Mouse (Mus musculus): ENCODE measurements around the gene Dnah8.
A peak's percentile ranks its signal among the peaks of the same experiment; 100 is the strongest.

Dnah8 gene

GRCm38 (mm10) chr17:30752370-30752818, 128.2 kb downstream of the Dnah8 start:
- H3K4me3 ChIP-seq (replicated peaks; ENCODE audit: low read length): no peak overlapping the region
- peaks cover 94% of the 10 kb centered on the region for H3K36me3 ChIP-seq (ENCODE audit: insufficient read depth, low read length)
- no peaks in the 10 kb centered on the region for H3K27me3 ChIP-seq (ENCODE audit: insufficient read depth, low read length)
- peaks cover 6% of the 10 kb centered on the region for H3K9me3 ChIP-seq (ENCODE audit: low read length)
- TF ChIP-seq CTCF (conservative IDR thresholded peaks at IDR 0.05; ENCODE audit: low read length): no peak
- TF ChIP-seq NANOG (IDR thresholded peaks at IDR 0.05; ENCODE audit: borderline replicate concordance, low read length): no peak
- TF ChIP-seq POU5F1 (IDR thresholded peaks at IDR 0.05; ENCODE audit: borderline replicate concordance, low read length): no peak
- peaks cover 13% of the 10 kb centered on the region for H3K4me1 ChIP-seq (replicated peaks; ENCODE audit: low read depth, low read length)

- Histone ChIP-seq H3K27me3 (ENCODE audit: insufficient read depth, low read length) (no peaks in the 10 kb centered on the region), H3K4me3 (replicated peaks; ENCODE audit: low read length) (no peak overlapping the region), H3K4me1 (replicated peaks; ENCODE audit: low read depth, low read length) (peaks cover 13% of the 10 kb centered on the region), H3K36me3 (ENCODE audit: insufficient read depth, low read length) (peaks cover 94% of the 10 kb centered on the region), H3K9me3 (ENCODE audit: low read length) (peaks cover 6% of the 10 kb centered on the region)
- TF ChIP-seq POU5F1 (IDR thresholded peaks at IDR 0.05; ENCODE audit: borderline replicate concordance, low read length) (no peak), CTCF (conservative IDR thresholded peaks at IDR 0.05; ENCODE audit: low read length) (no peak), NANOG (IDR thresholded peaks at IDR 0.05; ENCODE audit: borderline replicate concordance, low read length) (no peak)
These were observed 129.0 kb downstream of the Dnah8 start for GRCm38 (mm10) chr17:30753201-30753600.

GRCm38 (mm10) chr17:30756771-30757170, 132.6 kb downstream of the Dnah8 start:
- peak; percentile 97 for TF ChIP-seq CTCF (conservative IDR thresholded peaks at IDR 0.05; ENCODE audit: low read length)
- no peak for TF ChIP-seq POU5F1 (IDR thresholded peaks at IDR 0.05; ENCODE audit: borderline replicate concordance, low read length)
- TF ChIP-seq NANOG (IDR thresholded peaks at IDR 0.05; ENCODE audit: borderline replicate concordance, low read length): no peak

GRCm38 (mm10) chr17:30760307-30760706, 136.2 kb downstream of the Dnah8 start:
- Histone ChIP-seq H3K4me3 (replicated peaks; ENCODE audit: low read length) (no peak overlapping the region), H3K4me1 (replicated peaks; ENCODE audit: low read depth, low read length) (no peaks in the 10 kb centered on the region), H3K9me3 (ENCODE audit: low read length) (peaks cover 19% of the 10 kb centered on the region), H3K36me3 (ENCODE audit: insufficient read depth, low read length) (peaks cover 92% of the 10 kb centered on the region), H3K27me3 (ENCODE audit: insufficient read depth, low read length) (no peaks in the 10 kb centered on the region)
- TF ChIP-seq NANOG (IDR thresholded peaks at IDR 0.05; ENCODE audit: borderline replicate concordance, low read length) (no peak), CTCF (conservative IDR thresholded peaks at IDR 0.05; ENCODE audit: low read length) (peak; percentile 99), POU5F1 (IDR thresholded peaks at IDR 0.05; ENCODE audit: borderline replicate concordance, low read length) (no peak)

More at GRCm38 (mm10) chr17:30756771-30757170, 132.6 kb downstream of the Dnah8 start:
- Histone ChIP-seq H3K36me3 (ENCODE audit: insufficient read depth, low read length) (peaks cover 95% of the 10 kb centered on the region), H3K4me3 (replicated peaks; ENCODE audit: low read length) (no peak overlapping the region), H3K4me1 (replicated peaks; ENCODE audit: low read depth, low read length) (no peaks in the 10 kb centered on the region), H3K27me3 (ENCODE audit: insufficient read depth, low read length) (no peaks in the 10 kb centered on the region), H3K9me3 (ENCODE audit: low read length) (peaks cover 19% of the 10 kb centered on the region)

- Histone ChIP-seq H3K4me3 (replicated peaks; ENCODE audit: low read length) (no peak overlapping the region), H3K4me1 (replicated peaks; ENCODE audit: low read depth, low read length) (no peaks in the 10 kb centered on the region), H3K9me3 (ENCODE audit: low read length) (peaks cover 4% of the 10 kb centered on the region; the same call in 1 of the 2 replicates), H3K36me3 (ENCODE audit: insufficient read depth, low read length) (peaks cover 91% of the 10 kb centered on the region), H3K27me3 (ENCODE audit: insufficient read depth, low read length) (no peaks in the 10 kb centered on the region)
- no peak for TF ChIP-seq NANOG (IDR thresholded peaks at IDR 0.05; ENCODE audit: borderline replicate concordance, low read length)
- TF ChIP-seq CTCF (conservative IDR thresholded peaks at IDR 0.05; ENCODE audit: low read length): no peak
- no peak for TF ChIP-seq POU5F1 (IDR thresholded peaks at IDR 0.05; ENCODE audit: borderline replicate concordance, low read length)
These were observed 140.1 kb downstream of the Dnah8 start for GRCm38 (mm10) chr17:30764276-30764675.

GRCm38 (mm10) chr17:30774416-30774815, 150.3 kb downstream of the Dnah8 start:
- peaks cover 91% of the 10 kb centered on the region for H3K36me3 ChIP-seq (ENCODE audit: insufficient read depth, low read length)
- H3K4me1 ChIP-seq (replicated peaks; ENCODE audit: low read depth, low read length): peaks cover 6% of the 10 kb centered on the region; the same call in 1 of the 2 replicates
- no peaks in the 10 kb centered on the region for H3K27me3 ChIP-seq (ENCODE audit: insufficient read depth, low read length)
- TF ChIP-seq NANOG (IDR thresholded peaks at IDR 0.05; ENCODE audit: borderline replicate concordance, low read length) (no peak), CTCF (conservative IDR thresholded peaks at IDR 0.05; ENCODE audit: low read length) (peak; percentile 13; the same call in 1 of the 2 replicates)
- no peak overlapping the region for H3K4me3 ChIP-seq (replicated peaks; ENCODE audit: low read length)
- H3K9me3 ChIP-seq (ENCODE audit: low read length): 0 out of 2 replicates have a peak, but pooled peaks cover 2% of the 10 kb centered on the region

- Histone ChIP-seq H3K9me3 (ENCODE audit: low read length) (0 out of 2 replicates have a peak, but pooled peaks cover 3% of the 10 kb centered on the region), H3K36me3 (ENCODE audit: insufficient read depth, low read length) (peaks cover 91% of the 10 kb centered on the region), H3K4me3 (replicated peaks; ENCODE audit: low read length) (no peak overlapping the region), H3K4me1 (replicated peaks; ENCODE audit: low read depth, low read length) (peaks cover 6% of the 10 kb centered on the region; the same call in 1 of the 2 replicates), H3K27me3 (ENCODE audit: insufficient read depth, low read length) (no peaks in the 10 kb centered on the region)
- TF ChIP-seq CTCF (conservative IDR thresholded peaks at IDR 0.05; ENCODE audit: low read length) (no peak), POU5F1 (IDR thresholded peaks at IDR 0.05; ENCODE audit: borderline replicate concordance, low read length) (no peak), NANOG (IDR thresholded peaks at IDR 0.05; ENCODE audit: borderline replicate concordance, low read length) (no peak)
These were observed 150.9 kb downstream of the Dnah8 start for GRCm38 (mm10) chr17:30775096-30775495.

- peaks cover 79% of the 10 kb centered on the region for H3K36me3 ChIP-seq (ENCODE audit: insufficient read depth, low read length)
- H3K9me3 ChIP-seq (ENCODE audit: low read length): 0 out of 2 replicates have a peak, but pooled peaks cover 3% of the 10 kb centered on the region
- TF ChIP-seq CTCF (conservative IDR thresholded peaks at IDR 0.05; ENCODE audit: low read length) (no peak), NANOG (IDR thresholded peaks at IDR 0.05; ENCODE audit: borderline replicate concordance, low read length) (no peak), POU5F1 (IDR thresholded peaks at IDR 0.05; ENCODE audit: borderline replicate concordance, low read length) (no peak)
- H3K4me1 ChIP-seq (replicated peaks; ENCODE audit: low read depth, low read length): peaks cover 10% of the 10 kb centered on the region
- no peaks in the 10 kb centered on the region for H3K27me3 ChIP-seq (ENCODE audit: insufficient read depth, low read length)
- no peak overlapping the region for H3K4me3 ChIP-seq (replicated peaks; ENCODE audit: low read length)
These were observed 156.9 kb downstream of the Dnah8 start for GRCm38 (mm10) chr17:30781046-30781445.

GRCm38 (mm10) chr17:30782286-30782685, 158.1 kb downstream of the Dnah8 start:
- Histone ChIP-seq H3K36me3 (ENCODE audit: insufficient read depth, low read length) (peaks cover 79% of the 10 kb centered on the region), H3K27me3 (ENCODE audit: insufficient read depth, low read length) (no peaks in the 10 kb centered on the region), H3K9me3 (ENCODE audit: low read length) (peaks cover 7% of the 10 kb centered on the region; the same call in 1 of the 2 replicates), H3K4me3 (replicated peaks; ENCODE audit: low read length) (no peak overlapping the region), H3K4me1 (replicated peaks; ENCODE audit: low read depth, low read length) (peaks cover 10% of the 10 kb centered on the region)
- TF ChIP-seq NANOG (IDR thresholded peaks at IDR 0.05; ENCODE audit: borderline replicate concordance, low read length) (no peak), POU5F1 (IDR thresholded peaks at IDR 0.05; ENCODE audit: borderline replicate concordance, low read length) (no peak), CTCF (conservative IDR thresholded peaks at IDR 0.05; ENCODE audit: low read length) (no peak)
